Mouse (Mus musculus) inflammation-experienced regulatory T-cells, adult 16 weeks (primary cell): ENCODE measurements around the gene Krtap31-2. TPM values are rescaled to one million over a fixed set of nuclear protein-coding genes. Genes with fewer than 3 reads are reported as not detected.

Source experiments
- polyA plus RNA-seq: library from polyadenylated mRNA; unstranded; fragments of 100-300 nt; shearing (Covaris generic); gene quantifications from one replicate; pipeline ENCODE4 v1.2.1, GENCODE M21; 2017

Krtap31-2 gene
- polyA plus RNA-seq, result not detected

GRCm38 (mm10) chr11:99935991-99936390, at the start of gene Krtap31-2:
Gene Krtap31-2, plus strand, starts transcription at chr11:99936291.

GRCm38 (mm10) chr11:99907620-99908019, 28.5 kb upstream of the Krtap31-2 start, which contains the start of gene Krtap31-1:
Gene Krtap31-1, plus strand, starts transcription at chr11:99907920.

GRCm38 (mm10) chr11:99914451-99914850, 21.6 kb upstream of the Krtap31-2 start, which contains the start of gene Gm11565:
Gene Gm11565, plus strand, starts transcription at chr11:99914751.

GRCm38 (mm10) chr11:99948175-99948574, 12.1 kb downstream of the Krtap31-2 start, which contains the start of gene Krtap9-5:
Gene Krtap9-5, plus strand, starts transcription at chr11:99948475.

GRCm38 (mm10) chr11:99978953-99979352, 42.9 kb downstream of the Krtap31-2 start, which contains the start of gene Krtap29-1:
Gene Krtap29-1, minus strand, starts transcription at chr11:99979053.

GRCm38 (mm10) chr11:99986180-99986647, 50.1 kb downstream of the Krtap31-2 start, which contains the start of gene Krtap16-1:
Gene Krtap16-1, minus strand, starts transcription at chr11:99986597.

Other genes starting within 250 kb of the Krtap31-2 start
- gene Gm14190, start 245.6 kb upstream of the Krtap31-2 start, polyA plus RNA-seq, result not detected
- gene Gm14180, start 202.0 kb upstream of the Krtap31-2 start, polyA plus RNA-seq, result not detected
- gene Gm11595, start 163.4 kb upstream of the Krtap31-2 start, polyA plus RNA-seq, result not detected
- not detected for gene Krtap4-8, start 155.6 kb upstream of the Krtap31-2 start, polyA plus RNA-seq
- not detected for gene Krtap4-9, start 151.1 kb upstream of the Krtap31-2 start, polyA plus RNA-seq
- not detected for gene Gm11596, start 142.8 kb upstream of the Krtap31-2 start, polyA plus RNA-seq
- not detected for gene Gm11569, start 137.4 kb upstream of the Krtap31-2 start, polyA plus RNA-seq
- gene Gm11554, start 131.8 kb upstream of the Krtap31-2 start, polyA plus RNA-seq, result not detected
- gene Krtap4-13, start 126.4 kb upstream of the Krtap31-2 start, polyA plus RNA-seq, result not detected
- not detected for gene Gm11564, start 120.6 kb upstream of the Krtap31-2 start, polyA plus RNA-seq
- gene 2300003K06Rik, start 98.2 kb upstream of the Krtap31-2 start, polyA plus RNA-seq, result not detected
- not detected for gene Krtap4-16, start 84.7 kb upstream of the Krtap31-2 start, polyA plus RNA-seq
- gene Gm11568, start 78.4 kb upstream of the Krtap31-2 start, polyA plus RNA-seq, result not detected
- gene Gm11559, start 71.8 kb upstream of the Krtap31-2 start, polyA plus RNA-seq, result not detected
- gene Krtap9-1, start 62.9 kb upstream of the Krtap31-2 start, polyA plus RNA-seq, result not detected
- not detected for gene Gm11567, start 57.1 kb upstream of the Krtap31-2 start, polyA plus RNA-seq
- not detected for gene Krtap31-1, start 28.4 kb upstream of the Krtap31-2 start, polyA plus RNA-seq
- gene Gm11565, start 21.5 kb upstream of the Krtap31-2 start, polyA plus RNA-seq, result not detected
- not detected for gene Krtap9-5, start 12.2 kb downstream of the Krtap31-2 start, polyA plus RNA-seq
- gene Krtap29-1, start 42.8 kb downstream of the Krtap31-2 start, polyA plus RNA-seq, result not detected
- gene Krtap16-1, start 50.3 kb downstream of the Krtap31-2 start, polyA plus RNA-seq, result not detected
- not detected for gene Krtap17-1, start 57.7 kb downstream of the Krtap31-2 start, polyA plus RNA-seq
- gene Krt33a, start 79.9 kb downstream of the Krtap31-2 start, polyA plus RNA-seq, result not detected
- not detected for gene Krt33b, start 93.6 kb downstream of the Krtap31-2 start, polyA plus RNA-seq
- not detected for gene Krt34, start 105.3 kb downstream of the Krtap31-2 start, polyA plus RNA-seq
- gene Krt31, start 114.3 kb downstream of the Krtap31-2 start, polyA plus RNA-seq, result not detected
- gene Krt32, start 151.9 kb downstream of the Krtap31-2 start, polyA plus RNA-seq, result not detected
- gene Krt35, start 159.9 kb downstream of the Krtap31-2 start, polyA plus RNA-seq, result not detected
- gene Krt36, start 169.3 kb downstream of the Krtap31-2 start, polyA plus RNA-seq, result not detected
- not detected for gene Krt13, start 185.3 kb downstream of the Krtap31-2 start, polyA plus RNA-seq
- not detected for gene Krt15, start 199.6 kb downstream of the Krtap31-2 start, polyA plus RNA-seq
- gene Krt19, start 212.4 kb downstream of the Krtap31-2 start, polyA plus RNA-seq, result not detected